Mouse (Mus musculus) midbrain, embryonic 12.5 days (tissue): ENCODE measurements at regions not wholly inside any gene's neighbourhood (a gene's known extent, or its start where the extent isn't known, plus 50 kb on each side); places are given as distances from the start of the nearest gene placed in this dataset.

Source experiments
- ATAC-seq: fragments of 200-750 bp; cut with Nextera tagmentation; 2 replicates; pipeline ENCODE4 v1.8.0; 2017; ENCODE audit warnings: low read depth, moderate TSS enrichment, moderate library complexity; ENCODE audit not compliant: low FRiP score
- H3K27ac ChIP-seq: fragments of 300-500 bp; sonication (generic); replicated peaks from 2 replicates; pipeline ENCODE4 v1.5.1; 2016; ENCODE audit warnings: mild to moderate bottlenecking
- H3K27me3 ChIP-seq: fragments of 300-500 bp; sonication (generic); 2 replicates; pipeline ENCODE4 v1.6.1; 2016; ENCODE audit warnings: mild to moderate bottlenecking
- H3K36me3 ChIP-seq: fragments of 300-500 bp; sonication (generic); 2 replicates; pipeline ENCODE4 v1.6.1; 2016
- H3K4me1 ChIP-seq: fragments of 300-500 bp; sonication (generic); 2 replicates; pipeline ENCODE4 v1.6.1; 2016
- H3K4me2 ChIP-seq: fragments of 300-500 bp; sonication (generic); replicated peaks from 2 replicates; pipeline ENCODE4 v1.6.1; 2016; ENCODE audit warnings: mild to moderate bottlenecking, moderate library complexity
- H3K4me3 ChIP-seq: fragments of 300-500 bp; sonication (generic); 2 replicates; pipeline ENCODE4 v1.5.1; 2016; ENCODE audit warnings: mild to moderate bottlenecking
- H3K9ac ChIP-seq: fragments of 300-500 bp; sonication (generic); replicated peaks from 2 replicates; pipeline ENCODE4 v1.6.1; 2016; ENCODE audit warnings: mild to moderate bottlenecking, moderate library complexity
- H3K9me3 ChIP-seq: fragments of 300-500 bp; sonication (generic); 2 replicates; pipeline ENCODE4 v1.6.1; 2016; ENCODE audit warnings: mild to moderate bottlenecking
- WGBS: fragments of 180-500 bp; shearing (Covaris S2); methylation state at CpG from one replicate; pipeline ENCODE4 v1.1.7; 2016; 5-methylcytosine and 5-hydroxymethylcytosine counted together

- Histone ChIP-seq H3K36me3 (no peaks in the 10 kb centered on the region), H3K27me3 (no peaks in the 10 kb centered on the region), H3K9me3 (no peaks in the 10 kb centered on the region), H3K27ac (no peak overlapping the region), H3K4me3 (no peak overlapping the region), H3K4me1 (no peaks in the 10 kb centered on the region), H3K4me2 (no peak overlapping the region), H3K9ac (no peak overlapping the region)
- WGBS, result 72% methylated on average over 6 of the region's 6 CpGs
- ATAC-seq, result no peak
These were observed 212.2 kb downstream of the Car2 start for GRCm38 (mm10) chr3:15098206-15098817.

- no peaks in the 10 kb centered on the region for H3K9me3 ChIP-seq
- no peaks in the 10 kb centered on the region for H3K27me3 ChIP-seq
- H3K4me1 ChIP-seq, result no peaks in the 10 kb centered on the region
- H3K36me3 ChIP-seq, result no peaks in the 10 kb centered on the region
- H3K27ac ChIP-seq, result no peak overlapping the region
- ATAC-seq, result no peak
- H3K4me2 ChIP-seq, result no peak overlapping the region
- H3K4me3 ChIP-seq, result no peak overlapping the region
- no peak overlapping the region for H3K9ac ChIP-seq
These were observed 212.9 kb downstream of the Car2 start for GRCm38 (mm10) chr3:15098981-15099380.

GRCm38 (mm10) chr3:15105627-15106026 lies 219.6 kb downstream of the Car2 start:
- no peak overlapping the region for H3K4me2 ChIP-seq
- H3K27me3 ChIP-seq, result no peaks in the 10 kb centered on the region
- H3K36me3 ChIP-seq, result no peaks in the 10 kb centered on the region
- no peak overlapping the region for H3K4me3 ChIP-seq
- WGBS, result 45% methylated on average over 4 of the region's 4 CpGs
- H3K9ac ChIP-seq, result no peak overlapping the region
- no peak for ATAC-seq
- H3K9me3 ChIP-seq, result no peaks in the 10 kb centered on the region
- H3K4me1 ChIP-seq, result no peaks in the 10 kb centered on the region
- no peak overlapping the region for H3K27ac ChIP-seq

GRCm38 (mm10) chr3:15106281-15106680 lies 220.2 kb downstream of the Car2 start:
- H3K27me3 ChIP-seq, result no peaks in the 10 kb centered on the region
- 90% methylated on average over 6 of the region's 6 CpGs for WGBS
- no peak overlapping the region for H3K4me3 ChIP-seq
- H3K4me2 ChIP-seq, result no peak overlapping the region
- H3K4me1 ChIP-seq, result no peaks in the 10 kb centered on the region
- no peak overlapping the region for H3K27ac ChIP-seq
- H3K9ac ChIP-seq, result no peak overlapping the region
- H3K36me3 ChIP-seq, result no peaks in the 10 kb centered on the region
- no peak for ATAC-seq
- H3K9me3 ChIP-seq, result no peaks in the 10 kb centered on the region

- Histone ChIP-seq H3K4me1 (no peaks in the 10 kb centered on the region; the same call in 1 of the 2 replicates), H3K9me3 (no peaks in the 10 kb centered on the region), H3K4me2 (no peak overlapping the region), H3K9ac (no peak overlapping the region), H3K36me3 (no peaks in the 10 kb centered on the region), H3K27me3 (no peaks in the 10 kb centered on the region), H3K4me3 (no peak overlapping the region), H3K27ac (no peak overlapping the region)
- no peak for ATAC-seq
- WGBS, result 88% methylated on average over 5 of the region's 5 CpGs
These were observed 221.2 kb downstream of the Car2 start for GRCm38 (mm10) chr3:15107301-15107700.

- H3K4me1 ChIP-seq, result peaks cover 3% of the 10 kb centered on the region; the same call in 1 of the 2 replicates
- no peak overlapping the region for H3K27ac ChIP-seq
- no peak overlapping the region for H3K9ac ChIP-seq
- H3K36me3 ChIP-seq, result no peaks in the 10 kb centered on the region
- ATAC-seq, result no peak
- no peak overlapping the region for H3K4me2 ChIP-seq
- H3K27me3 ChIP-seq, result no peaks in the 10 kb centered on the region
- H3K4me3 ChIP-seq, result no peak overlapping the region
- 89% methylated on average over 9 of the region's 9 CpGs for WGBS
- H3K9me3 ChIP-seq, result no peaks in the 10 kb centered on the region
These were observed 222.3 kb downstream of the Car2 start for GRCm38 (mm10) chr3:15108239-15108934.

- Histone ChIP-seq H3K27me3 (no peaks in the 10 kb centered on the region), H3K36me3 (no peaks in the 10 kb centered on the region), H3K9ac (no peak overlapping the region), H3K4me2 (no peak overlapping the region), H3K4me1 (peaks cover 3% of the 10 kb centered on the region; the same call in 1 of the 2 replicates), H3K9me3 (no peaks in the 10 kb centered on the region), H3K4me3 (no peak overlapping the region), H3K27ac (no peak overlapping the region)
- 74% methylated on average over 4 of the region's 4 CpGs for WGBS
- no peak for ATAC-seq
These were observed 221.9 kb downstream of the Gm9733 start for GRCm38 (mm10) chr3:15110037-15110748.

- ATAC-seq, result no peak
- Histone ChIP-seq H3K9me3 (no peaks in the 10 kb centered on the region), H3K4me3 (no peak overlapping the region), H3K36me3 (no peaks in the 10 kb centered on the region), H3K4me1 (peaks cover 3% of the 10 kb centered on the region; the same call in 1 of the 2 replicates), H3K27me3 (no peaks in the 10 kb centered on the region), H3K27ac (no peak overlapping the region), H3K4me2 (no peak overlapping the region), H3K9ac (no peak overlapping the region)
- WGBS, result 44% methylated on average over 2 of the region's 2 CpGs
These were observed 219.8 kb downstream of the Gm9733 start for GRCm38 (mm10) chr3:15112177-15112838.

- H3K9ac ChIP-seq, result no peak overlapping the region
- H3K4me2 ChIP-seq, result no peak overlapping the region
- H3K9me3 ChIP-seq, result no peaks in the 10 kb centered on the region
- H3K36me3 ChIP-seq, result no peaks in the 10 kb centered on the region
- no peaks in the 10 kb centered on the region for H3K27me3 ChIP-seq
- H3K4me1 ChIP-seq, result no peaks in the 10 kb centered on the region
- no peak overlapping the region for H3K4me3 ChIP-seq
- H3K27ac ChIP-seq, result no peak overlapping the region
- no peak for ATAC-seq
- WGBS, result 38% methylated on average over 3 of the region's 3 CpGs
These were observed 213.3 kb downstream of the Gm9733 start for GRCm38 (mm10) chr3:15118634-15119356.

GRCm38 (mm10) chr3:15126736-15127135 lies 205.4 kb downstream of the Gm9733 start:
- H3K4me1 ChIP-seq, result no peaks in the 10 kb centered on the region
- H3K36me3 ChIP-seq, result no peaks in the 10 kb centered on the region
- H3K9ac ChIP-seq, result no peak overlapping the region
- 79% methylated on average over 4 of the region's 4 CpGs for WGBS
- H3K27me3 ChIP-seq, result no peaks in the 10 kb centered on the region
- no peak for ATAC-seq
- H3K4me2 ChIP-seq, result no peak overlapping the region
- no peaks in the 10 kb centered on the region for H3K9me3 ChIP-seq
- no peak overlapping the region for H3K4me3 ChIP-seq
- no peak overlapping the region for H3K27ac ChIP-seq

- H3K27me3 ChIP-seq, result no peaks in the 10 kb centered on the region
- no peak for ATAC-seq
- H3K4me1 ChIP-seq, result no peaks in the 10 kb centered on the region
- no peak overlapping the region for H3K4me3 ChIP-seq
- H3K4me2 ChIP-seq, result no peak overlapping the region
- no peaks in the 10 kb centered on the region for H3K36me3 ChIP-seq
- H3K27ac ChIP-seq, result no peak overlapping the region
- H3K9ac ChIP-seq, result no peak overlapping the region
- no peaks in the 10 kb centered on the region for H3K9me3 ChIP-seq
These were observed 203.7 kb downstream of the Gm9733 start for GRCm38 (mm10) chr3:15128370-15128769.
